Mouse (Mus musculus): ENCODE data around the gene Ankrd11.

GRCm38 (mm10) chr8:123087289-123087688 lies 45.2 kb upstream of the Ankrd11 start:
- TF ChIP-seq POLR2A (IDR thresholded peaks at IDR 0.05; ENCODE audit: low read depth, low read length) = no peak
- TF ChIP-seq CTCF (IDR thresholded peaks at IDR 0.05; ENCODE audit: extremely low read depth, insufficient read depth, insufficient read length, insufficient replicate concordance) = no peak

Measured in spleen, adult 2 months (tissue).